Mouse (Mus musculus): ENCODE results near the gene Fam234a.

DNA sequence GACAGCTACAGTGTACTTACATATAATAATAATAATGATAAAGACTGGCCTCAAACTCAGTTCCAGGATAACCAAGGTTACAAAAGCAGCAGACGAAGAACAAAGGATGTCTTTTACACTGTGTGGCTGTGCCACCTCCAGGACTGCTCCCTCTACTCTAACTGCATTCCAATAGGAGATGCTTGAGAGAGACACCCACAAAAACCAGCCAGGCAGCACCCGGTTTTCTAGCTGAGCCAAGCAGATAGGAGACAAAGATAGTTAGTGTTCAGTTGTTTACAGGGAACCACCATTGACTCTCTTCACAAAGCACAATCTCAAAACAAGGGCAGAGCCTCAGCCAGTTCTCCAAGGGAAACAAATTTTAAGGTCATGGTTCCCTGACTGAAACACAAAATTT is 4.5 kb downstream of the Fam234a start:
- TF ChIP-seq MAFK (IDR thresholded peaks at IDR 0.05; ENCODE audit: insufficient read depth, low read depth, low read length) (no peak), HCFC1 (IDR thresholded peaks at IDR 0.05; ENCODE audit: borderline replicate concordance, insufficient read depth, low read length) (no peak), ZC3H11A (IDR thresholded peaks at IDR 0.05; ENCODE audit: borderline replicate concordance, low read depth, low read length) (no peak), CHD2 (IDR thresholded peaks at IDR 0.05; ENCODE audit: low read depth, low read length) (no peak)
